Mouse (Mus musculus) cerebellum, adult 2 months (tissue): ENCODE measurements around the gene Clip1. TPM values are rescaled to one million over a fixed set of nuclear protein-coding genes. Genes with fewer than 3 reads are reported as not detected.
A peak's percentile ranks its signal among the peaks of the same experiment; 100 is the strongest.

ENCODE experiments used
- DNase-seq, 2 experiments: peaks; one replicate each; pipeline ENCODE4 v3.0.0; 2021
- H3K27ac ChIP-seq: fragments of 200-500 bp; 2 replicates; pipeline ENCODE4 v1.5.1; 2012; ENCODE audit warnings: low read length, control low read depth, inconsistent platforms; ENCODE audit not compliant: insufficient read depth
- H3K27me3 ChIP-seq: fragments of 200-500 bp; 2 replicates; pipeline ENCODE4 v1.6.1; 2012; ENCODE audit warnings: inconsistent platforms, mild to moderate bottlenecking, low read length, moderate library complexity; ENCODE audit not compliant: control insufficient read depth, insufficient read depth
- H3K4me1 ChIP-seq: fragments of 200-500 bp; 2 replicates; pipeline ENCODE4 v1.6.1; 2011; ENCODE audit warnings: low read length; ENCODE audit not compliant: control insufficient read depth, insufficient read depth
- H3K4me3 ChIP-seq: fragments of 200-500 bp; replicated peaks from 2 replicates; pipeline ENCODE3; 2011; ENCODE audit warnings: mild to moderate bottlenecking, low read depth, low read length, control low read depth; ENCODE audit not compliant: insufficient read depth
- CTCF ChIP-seq: fragments of 200-500 bp; IDR thresholded peaks from 2 replicates; pipeline ENCODE4 v1.5.1; 2011; ENCODE audit warnings: low read depth, mild to moderate bottlenecking, control low read depth, low read length, moderate library complexity, borderline replicate concordance; ENCODE audit not compliant: insufficient read depth
- POLR2A ChIP-seq: fragments of 200-500 bp; IDR thresholded peaks from 2 replicates; pipeline ENCODE4 v1.6.1; 2011; ENCODE audit warnings: low read length, control low read depth, borderline replicate concordance; ENCODE audit not compliant: insufficient read depth
- WGBS: fragments of 180-500 bp; shearing (Covaris S2); methylation state at CpG from one replicate; pipeline ENCODE4 v1.1.7; 2018; 5-methylcytosine and 5-hydroxymethylcytosine counted together
- polyA plus RNA-seq: library from polyadenylated mRNA; depleted of rRNA; stranded (reverse); fragments of >200 nt; gene quantifications from 2 replicates; pipeline ENCODE4 v1.2.3, GENCODE M21; 2012

The Clip1 gene
- polyA plus RNA-seq, 1 experiment, result 117 TPM

- H3K4me1 ChIP-seq, result no peaks in the 10 kb centered on the region
- DNase-seq, result peak; percentile 41 to 45
- no peaks in the 10 kb centered on the region for H3K27me3 ChIP-seq
- no peak overlapping the region for H3K4me3 ChIP-seq
- WGBS, result 16% methylated on average over 11 of the region's 11 CpGs
- TF ChIP-seq CTCF (no peak), POLR2A (no peak)
- no peak overlapping the region for H3K27ac ChIP-seq
Observed at GRCm38 (mm10) chr5:123700625-123701024, 16.2 kb upstream of the Clip1 start.

GRCm38 (mm10) chr5:123699198-123699597 lies 14.8 kb upstream of the Clip1 start:
- no peaks in the 10 kb centered on the region for H3K27me3 ChIP-seq
- peak; percentile 91 for TF ChIP-seq CTCF
- no peak for TF ChIP-seq POLR2A
- DNase-seq, result peak; percentile 84 to 87
- 16% methylated on average over 3 of the region's 3 CpGs for WGBS
- H3K27ac ChIP-seq, result no peak overlapping the region
- H3K4me3 ChIP-seq, result no peak overlapping the region
- no peaks in the 10 kb centered on the region for H3K4me1 ChIP-seq

- no peak overlapping the region for H3K27ac ChIP-seq
- 82% methylated on average over 4 of the region's 4 CpGs for WGBS
- TF ChIP-seq CTCF, result no peak
- TF ChIP-seq POLR2A, result no peak
Observed at GRCm38 (mm10) chr5:123696961-123697360, 12.5 kb upstream of the Clip1 start.

GRCm38 (mm10) chr5:123696244-123696643 lies 11.8 kb upstream of the Clip1 start:
- H3K27ac ChIP-seq, result no peak overlapping the region
- no peaks in the 10 kb centered on the region for H3K4me1 ChIP-seq
- no peak overlapping the region for H3K4me3 ChIP-seq
- TF ChIP-seq POLR2A, result no peak
- TF ChIP-seq CTCF, result no peak
- DNase-seq, result no peak
- 90% methylated on average over 7 of the region's 7 CpGs for WGBS
- H3K27me3 ChIP-seq, result no peaks in the 10 kb centered on the region

More at GRCm38 (mm10) chr5:123696961-123697360, 12.5 kb upstream of the Clip1 start:
- Histone ChIP-seq H3K4me3 (no peak overlapping the region), H3K4me1 (no peaks in the 10 kb centered on the region), H3K27me3 (no peaks in the 10 kb centered on the region)
- DNase-seq, result no peak

- Histone ChIP-seq H3K27me3 (no peaks in the 10 kb centered on the region), H3K4me3 (no peak overlapping the region), H3K27ac (no peak overlapping the region), H3K4me1 (no peaks in the 10 kb centered on the region)
- 61% methylated on average over 6 of the region's 6 CpGs for WGBS
- DNase-seq, result no peak
- TF ChIP-seq POLR2A (no peak), CTCF (no peak)
Observed at GRCm38 (mm10) chr5:123694468-123694867, 10.1 kb upstream of the Clip1 start.

GRCm38 (mm10) chr5:123683377-123684220 lies 819 bp downstream of the Clip1 start:
- Histone ChIP-seq H3K27ac (peak overlapping the region; percentile 84), H3K4me1 (peaks cover 22% of the 10 kb centered on the region), H3K4me3 (peak overlapping the region; percentile 72), H3K27me3 (no peaks in the 10 kb centered on the region)
- DNase-seq, result peak; percentile 81 to 83
- 1% methylated on average over 88 of the region's 92 CpGs for WGBS
- TF ChIP-seq CTCF, result no peak
- no peak for TF ChIP-seq POLR2A

GRCm38 (mm10) chr5:123683043-123683376 lies 1.4 kb downstream of the Clip1 start:
- peaks cover 22% of the 10 kb centered on the region for H3K4me1 ChIP-seq
- WGBS, result 1% methylated on average over 6 of the region's 6 CpGs
- peak overlapping the region; percentile 72 for H3K4me3 ChIP-seq
- TF ChIP-seq CTCF (no peak), POLR2A (no peak)
- DNase-seq, result peak in 1 of 2 experiments; percentile 75
- peak overlapping the region; percentile 81 for H3K27ac ChIP-seq
- no peaks in the 10 kb centered on the region for H3K27me3 ChIP-seq

- 18% methylated on average over 4 of the region's 4 CpGs for WGBS
- DNase-seq, result no peak
- peak overlapping the region; percentile 72 for H3K4me3 ChIP-seq
- no peaks in the 10 kb centered on the region for H3K27me3 ChIP-seq
- no peak for TF ChIP-seq CTCF
- no peak for TF ChIP-seq POLR2A
- H3K4me1 ChIP-seq, result peaks cover 23% of the 10 kb centered on the region
- peak overlapping the region; percentile 81 for H3K27ac ChIP-seq
Observed at GRCm38 (mm10) chr5:123682372-123682771, 2.0 kb downstream of the Clip1 start.
